Mouse (Mus musculus) erythroblast, embryonic 14.5 days (primary cell): ENCODE data around the gene Srl.

Experiments used
- GATA1 ChIP-seq: IDR thresholded peaks from 2 replicates; pipeline ENCODE4 v1.6.1; 2012; ENCODE audit warnings: low read length, inconsistent platforms, mixed read lengths
- TAL1 ChIP-seq: IDR thresholded peaks from 3 replicates; pipeline ENCODE4 v1.6.1; 2012; ENCODE audit warnings: low read length, inconsistent platforms, mixed read lengths

- TF ChIP-seq GATA1 = no peak; the same call in 1 of the 2 replicates
- TF ChIP-seq TAL1 = no peak
These were observed 44.3 kb upstream of the Srl start for GRCm38 (mm10) chr16:4585642-4586530.
